Mouse (Mus musculus) bone marrow, adult 2 months (tissue): ENCODE data around the gene Egln3.

ENCODE experiments used
- CTCF ChIP-seq: fragments of 200-500 bp; IDR thresholded peaks from 2 replicates; pipeline ENCODE4 v1.5.1; 2011; ENCODE audit warnings: low read length, control low read depth; ENCODE audit not compliant: control insufficient read depth, insufficient read depth
- POLR2A ChIP-seq: fragments of 200-500 bp; IDR thresholded peaks from 2 replicates; pipeline ENCODE4 v1.6.1; 2011; ENCODE audit warnings: low read depth, mild to moderate bottlenecking, control low read depth, low read length, borderline replicate concordance; ENCODE audit not compliant: control insufficient read depth

- TF ChIP-seq CTCF (no peak), POLR2A (no peak)
Observed at GRCm38 (mm10) chr12:54233794-54234193, 30.1 kb upstream of the Egln3 start.
